Mouse (Mus musculus): ENCODE measurements around the gene Rapgef5. TPM values are rescaled to one million over a fixed set of nuclear protein-coding genes. Genes with fewer than 3 reads are reported as not detected.

Rapgef5 gene
- polyA plus RNA-seq, 1 experiment = 0.04 TPM

DNA sequence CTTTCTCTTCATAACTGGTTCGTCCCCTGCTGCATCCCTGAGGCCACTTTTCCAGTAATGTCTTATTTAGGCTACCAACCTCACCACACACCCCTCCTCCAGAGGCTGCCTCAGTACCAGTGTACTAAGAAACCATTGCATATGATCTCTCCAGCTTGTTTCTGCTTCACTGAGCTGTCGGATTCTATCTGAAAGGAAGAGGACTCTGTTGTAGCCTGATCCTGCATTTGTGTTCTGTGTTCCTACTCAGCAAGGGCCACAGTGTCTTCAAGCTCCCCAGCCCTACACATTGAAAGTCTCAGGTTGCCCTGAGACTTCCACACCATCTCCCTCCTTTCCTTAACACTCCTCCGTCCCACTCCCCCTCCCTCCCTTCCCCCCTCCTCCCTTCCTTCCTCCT lies 168.5 kb downstream of the Rapgef5 start:
- peaks cover 9% of the 10 kb centered on the region for H3K27me3 ChIP-seq (ENCODE audit: control insufficient read depth, insufficient read depth, insufficient read length)
- H3ac ChIP-seq (ENCODE audit: control insufficient read depth, insufficient read length, low read depth) = no peak overlapping the region
- no peaks in the 10 kb centered on the region for H3K79me3 ChIP-seq (ENCODE audit: low read depth)
- no peak for TF ChIP-seq MYOD1 (IDR thresholded peaks at IDR 0.05; ENCODE audit: control insufficient read depth, insufficient read length, low read depth)
- no peak for TF ChIP-seq CEBPB (IDR thresholded peaks at IDR 0.05; ENCODE audit: low read depth)
- no peak for TF ChIP-seq USF1 (IDR thresholded peaks at IDR 0.05; ENCODE audit: low read depth)
- TF ChIP-seq MAX (IDR thresholded peaks at IDR 0.05) = no peak
- no peak for TF ChIP-seq CTCF (IDR thresholded peaks at IDR 0.05; ENCODE audit: control insufficient read depth, insufficient read depth, insufficient read length)
- no peak for TF ChIP-seq FOSL1 (IDR thresholded peaks at IDR 0.05; ENCODE audit: insufficient read depth, low read length, poor library complexity, severe bottlenecking)
- TF ChIP-seq MYOG (IDR thresholded peaks at IDR 0.05; ENCODE audit: control insufficient read depth, extremely low read depth, insufficient read length) = no peak
- H3K4me3 ChIP-seq (ENCODE audit: insufficient read depth, poor library complexity, severe bottlenecking) = no peak overlapping the region
- no peaks in the 10 kb centered on the region for H3K36me3 ChIP-seq (ENCODE audit: control insufficient read depth, insufficient read depth)
- H3K79me2 ChIP-seq (ENCODE audit: control insufficient read depth, insufficient read depth) = no peaks in the 10 kb centered on the region

- Histone ChIP-seq H3K4me3 (ENCODE audit: insufficient read depth, poor library complexity, severe bottlenecking) (no peak overlapping the region), H3K79me2 (ENCODE audit: control insufficient read depth, insufficient read depth) (no peaks in the 10 kb centered on the region), H3K36me3 (ENCODE audit: control insufficient read depth, insufficient read depth) (no peaks in the 10 kb centered on the region), H3ac (ENCODE audit: control insufficient read depth, insufficient read length, low read depth) (no peak overlapping the region), H3K27me3 (ENCODE audit: control insufficient read depth, insufficient read depth, insufficient read length) (peaks cover 9% of the 10 kb centered on the region), H3K79me3 (ENCODE audit: low read depth) (no peaks in the 10 kb centered on the region)
- TF ChIP-seq MYOG (IDR thresholded peaks at IDR 0.05; ENCODE audit: control insufficient read depth, extremely low read depth, insufficient read length) (no peak), CEBPB (IDR thresholded peaks at IDR 0.05; ENCODE audit: low read depth) (no peak), MYOD1 (IDR thresholded peaks at IDR 0.05; ENCODE audit: control insufficient read depth, insufficient read length, low read depth) (no peak), MAX (IDR thresholded peaks at IDR 0.05) (no peak), USF1 (IDR thresholded peaks at IDR 0.05; ENCODE audit: low read depth) (no peak), CTCF (IDR thresholded peaks at IDR 0.05; ENCODE audit: control insufficient read depth, insufficient read depth, insufficient read length) (no peak), FOSL1 (IDR thresholded peaks at IDR 0.05; ENCODE audit: insufficient read depth, low read length, poor library complexity, severe bottlenecking) (no peak)
Measured at GRCm38 (mm10) chr12:117685336-117685735, 169.1 kb downstream of the Rapgef5 start.

DNA sequence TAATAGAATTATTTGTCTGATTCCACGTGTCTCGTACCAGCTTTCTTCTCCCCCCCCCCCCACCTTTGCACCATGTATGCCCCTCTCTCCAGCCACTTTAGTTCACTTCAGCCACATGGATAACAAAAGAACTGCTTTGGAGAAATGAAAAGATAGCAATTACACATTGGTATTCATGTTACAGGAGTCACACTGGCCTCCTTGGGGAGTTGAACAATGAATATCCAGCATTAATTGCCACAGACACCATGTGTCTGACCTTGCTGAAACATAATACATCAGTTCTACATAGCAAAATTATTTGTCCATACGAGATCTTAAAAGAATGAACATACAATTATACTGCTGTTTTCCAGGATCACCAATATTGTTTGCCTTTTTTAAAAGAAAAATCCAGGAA lies 170.5 kb downstream of the Rapgef5 start:
- Histone ChIP-seq H3K79me2 (ENCODE audit: control insufficient read depth, insufficient read depth) (no peaks in the 10 kb centered on the region), H3K36me3 (ENCODE audit: control insufficient read depth, insufficient read depth) (no peaks in the 10 kb centered on the region), H3K4me3 (ENCODE audit: insufficient read depth, poor library complexity, severe bottlenecking) (no peak overlapping the region), H3ac (ENCODE audit: control insufficient read depth, insufficient read length, low read depth) (no peak overlapping the region), H3K79me3 (ENCODE audit: low read depth) (no peaks in the 10 kb centered on the region), H3K27me3 (ENCODE audit: control insufficient read depth, insufficient read depth, insufficient read length) (peaks cover 9% of the 10 kb centered on the region)
- no peak for TF ChIP-seq CTCF (IDR thresholded peaks at IDR 0.05; ENCODE audit: control insufficient read depth, insufficient read depth, insufficient read length)
- TF ChIP-seq CEBPB (IDR thresholded peaks at IDR 0.05; ENCODE audit: low read depth) = no peak
- no peak for TF ChIP-seq FOSL1 (IDR thresholded peaks at IDR 0.05; ENCODE audit: insufficient read depth, low read length, poor library complexity, severe bottlenecking)
- no peak for TF ChIP-seq USF1 (IDR thresholded peaks at IDR 0.05; ENCODE audit: low read depth)
- TF ChIP-seq MYOG (IDR thresholded peaks at IDR 0.05; ENCODE audit: control insufficient read depth, extremely low read depth, insufficient read length) = no peak
- TF ChIP-seq MYOD1 (IDR thresholded peaks at IDR 0.05; ENCODE audit: control insufficient read depth, insufficient read length, low read depth) = no peak
- no peak for TF ChIP-seq MAX (IDR thresholded peaks at IDR 0.05)

- no peaks in the 10 kb centered on the region for H3K79me3 ChIP-seq (ENCODE audit: low read depth)
- TF ChIP-seq MAX (IDR thresholded peaks at IDR 0.05) = no peak
- TF ChIP-seq USF1 (IDR thresholded peaks at IDR 0.05; ENCODE audit: low read depth) = no peak
- no peak for TF ChIP-seq MYOG (IDR thresholded peaks at IDR 0.05; ENCODE audit: control insufficient read depth, extremely low read depth, insufficient read length)
- no peak for TF ChIP-seq MYOD1 (IDR thresholded peaks at IDR 0.05; ENCODE audit: control insufficient read depth, insufficient read length, low read depth)
- no peak for TF ChIP-seq CEBPB (IDR thresholded peaks at IDR 0.05; ENCODE audit: low read depth)
- no peak for TF ChIP-seq CTCF (IDR thresholded peaks at IDR 0.05; ENCODE audit: control insufficient read depth, insufficient read depth, insufficient read length)
- no peak for TF ChIP-seq FOSL1 (IDR thresholded peaks at IDR 0.05; ENCODE audit: insufficient read depth, low read length, poor library complexity, severe bottlenecking)
- H3K79me2 ChIP-seq (ENCODE audit: control insufficient read depth, insufficient read depth) = no peaks in the 10 kb centered on the region
- no peak overlapping the region for H3ac ChIP-seq (ENCODE audit: control insufficient read depth, insufficient read length, low read depth)
- H3K27me3 ChIP-seq (ENCODE audit: control insufficient read depth, insufficient read depth, insufficient read length) = peaks cover 9% of the 10 kb centered on the region
- H3K36me3 ChIP-seq (ENCODE audit: control insufficient read depth, insufficient read depth) = no peaks in the 10 kb centered on the region
- no peak overlapping the region for H3K4me3 ChIP-seq (ENCODE audit: insufficient read depth, poor library complexity, severe bottlenecking)
Measured at GRCm38 (mm10) chr12:117688655-117689548, 172.6 kb downstream of the Rapgef5 start.

- Histone ChIP-seq H3K4me3 (ENCODE audit: insufficient read depth, poor library complexity, severe bottlenecking) (no peak overlapping the region), H3K79me2 (ENCODE audit: control insufficient read depth, insufficient read depth) (no peaks in the 10 kb centered on the region), H3ac (ENCODE audit: control insufficient read depth, insufficient read length, low read depth) (no peak overlapping the region), H3K27me3 (ENCODE audit: control insufficient read depth, insufficient read depth, insufficient read length) (peaks cover 9% of the 10 kb centered on the region), H3K79me3 (ENCODE audit: low read depth) (no peaks in the 10 kb centered on the region), H3K36me3 (ENCODE audit: control insufficient read depth, insufficient read depth) (no peaks in the 10 kb centered on the region)
- TF ChIP-seq MAX (IDR thresholded peaks at IDR 0.05) (no peak), CTCF (IDR thresholded peaks at IDR 0.05; ENCODE audit: control insufficient read depth, insufficient read depth, insufficient read length) (no peak), MYOG (IDR thresholded peaks at IDR 0.05; ENCODE audit: control insufficient read depth, extremely low read depth, insufficient read length) (no peak), MYOD1 (IDR thresholded peaks at IDR 0.05; ENCODE audit: control insufficient read depth, insufficient read length, low read depth) (no peak), CEBPB (IDR thresholded peaks at IDR 0.05; ENCODE audit: low read depth) (no peak), USF1 (IDR thresholded peaks at IDR 0.05; ENCODE audit: low read depth) (no peak), FOSL1 (IDR thresholded peaks at IDR 0.05; ENCODE audit: insufficient read depth, low read length, poor library complexity, severe bottlenecking) (no peak)
Measured at GRCm38 (mm10) chr12:117691336-117691735, 175.1 kb downstream of the Rapgef5 start.
